Mouse (Mus musculus) bone marrow, adult 2 months (tissue): ENCODE results near the gene Aldh1l1. TPM values are rescaled to one million over a fixed set of nuclear protein-coding genes. Genes with fewer than 3 reads are reported as not detected.

Experiments
- H3K27ac ChIP-seq: fragments of 200-500 bp; 2 replicates; pipeline ENCODE4 v1.5.1; 2012; ENCODE audit warnings: low read depth, mild to moderate bottlenecking, control low read depth, inconsistent platforms, low read length; ENCODE audit not compliant: control insufficient read depth, poor library complexity, insufficient read depth
- H3K4me1 ChIP-seq: fragments of 200-500 bp; 2 replicates; pipeline ENCODE4 v1.6.1; 2011; ENCODE audit warnings: low read length; ENCODE audit not compliant: control insufficient read depth, insufficient read depth
- H3K4me3 ChIP-seq: fragments of 200-500 bp; replicated peaks from 2 replicates; pipeline ENCODE3; 2011; ENCODE audit warnings: mild to moderate bottlenecking, low read depth, low read length, control low read depth; ENCODE audit not compliant: control insufficient read depth
- CTCF ChIP-seq: fragments of 200-500 bp; IDR thresholded peaks from 2 replicates; pipeline ENCODE4 v1.5.1; 2011; ENCODE audit warnings: low read length, control low read depth; ENCODE audit not compliant: control insufficient read depth, insufficient read depth
- POLR2A ChIP-seq: fragments of 200-500 bp; IDR thresholded peaks from 2 replicates; pipeline ENCODE4 v1.6.1; 2011; ENCODE audit warnings: low read depth, mild to moderate bottlenecking, control low read depth, low read length, borderline replicate concordance; ENCODE audit not compliant: control insufficient read depth
- WGBS: fragments of 180-500 bp; shearing (Covaris S2); methylation state at CpG from one replicate; pipeline ENCODE4 v1.1.7; 2018; 5-methylcytosine and 5-hydroxymethylcytosine counted together
- polyA plus RNA-seq: library from polyadenylated mRNA; stranded (reverse); fragments of >200 nt; gene quantifications from 2 replicates; pipeline ENCODE4 v1.2.4, GENCODE M21; 2011; ENCODE audit warnings: low replicate concordance; ENCODE audit not compliant: missing spikeins, insufficient read depth, insufficient read length

Aldh1l1 gene
- polyA plus RNA-seq, 1 experiment: 4.5 TPM

DNA sequence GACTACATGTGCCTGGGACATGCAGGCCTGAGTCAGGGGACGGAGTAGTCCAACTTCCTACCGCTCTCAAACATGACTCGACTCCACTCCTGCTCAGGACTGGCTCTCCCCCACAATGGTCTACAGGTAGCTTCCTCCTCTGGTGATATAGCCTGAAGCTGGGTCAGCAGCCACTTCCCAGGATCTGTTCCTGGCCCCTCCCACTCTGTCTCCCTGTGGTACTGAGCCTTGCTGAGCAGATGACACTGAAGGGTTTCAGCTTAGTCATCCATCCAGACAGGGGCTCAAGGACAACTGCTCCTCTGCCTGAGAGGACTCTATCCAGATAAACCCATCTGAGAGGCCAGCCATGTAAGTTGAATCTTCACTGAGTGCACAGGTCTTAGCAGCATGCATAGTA lies 81.3 kb downstream of the Aldh1l1 start:
- Histone ChIP-seq H3K27ac (no peak overlapping the region), H3K4me1 (no peaks in the 10 kb centered on the region), H3K4me3 (no peak overlapping the region)
- 75% methylated on average over 3 of the region's 3 CpGs for WGBS
- TF ChIP-seq POLR2A (no peak), CTCF (no peak)

DNA sequence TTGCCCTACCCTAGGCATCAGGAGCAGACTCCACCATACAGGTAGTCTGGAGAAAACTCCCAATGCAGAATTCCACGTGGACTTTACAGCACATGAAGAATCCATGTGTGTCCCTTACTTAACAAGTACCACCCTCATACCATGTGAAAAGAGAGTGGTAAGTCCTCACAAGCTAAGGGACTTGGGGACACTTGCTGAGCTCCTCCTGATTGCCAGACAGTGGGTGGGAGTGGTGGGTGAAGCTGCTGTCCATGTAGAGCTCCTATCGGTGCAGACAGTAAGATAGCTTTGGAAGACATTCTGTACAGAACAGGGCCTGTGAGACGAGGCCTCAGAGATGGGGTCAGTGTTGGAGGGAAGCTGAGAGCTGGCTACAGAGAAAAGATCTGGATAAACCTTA lies 81.7 kb downstream of the Aldh1l1 start:
- Histone ChIP-seq H3K27ac (no peak overlapping the region), H3K4me3 (no peak overlapping the region), H3K4me1 (no peaks in the 10 kb centered on the region)
- TF ChIP-seq CTCF: no peak
- no peak for TF ChIP-seq POLR2A
- WGBS: 72% methylated on average over 3 of the region's 3 CpGs

DNA sequence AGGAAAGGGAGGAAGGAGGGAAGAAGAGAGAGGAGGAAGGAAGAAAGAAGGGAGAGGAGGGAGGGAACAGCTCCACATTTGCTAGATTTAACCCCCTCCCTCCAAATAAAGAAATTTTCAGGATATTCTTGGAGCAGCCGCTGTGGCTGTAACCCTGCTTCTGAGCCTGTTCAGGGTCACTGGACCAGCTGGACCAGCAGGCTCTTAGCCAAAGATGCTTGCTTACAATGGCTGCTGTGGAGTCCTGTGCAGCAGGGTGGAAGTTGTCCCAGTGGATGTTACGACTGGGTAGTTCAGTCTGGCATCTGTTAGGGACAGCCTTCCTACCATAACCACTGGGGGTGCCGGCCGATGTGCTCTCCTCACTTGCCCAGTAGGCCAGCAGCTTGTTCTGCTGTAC lies 82.5 kb downstream of the Aldh1l1 start:
- Histone ChIP-seq H3K27ac (no peak overlapping the region), H3K4me3 (no peak overlapping the region), H3K4me1 (no peaks in the 10 kb centered on the region)
- 83% methylated on average over 4 of the region's 4 CpGs for WGBS
- TF ChIP-seq CTCF (no peak), POLR2A (no peak)

GRCm38 (mm10) chr6:90569736-90570383 lies 83.6 kb downstream of the Aldh1l1 start:
- Histone ChIP-seq H3K4me3 (no peak overlapping the region), H3K4me1 (no peaks in the 10 kb centered on the region), H3K27ac (no peak overlapping the region)
- 17% methylated on average over 12 of the region's 12 CpGs for WGBS
- TF ChIP-seq CTCF (no peak), POLR2A (no peak)

GRCm38 (mm10) chr6:90570392-90570791 lies 84.2 kb downstream of the Aldh1l1 start:
- Histone ChIP-seq H3K4me3 (no peak overlapping the region), H3K4me1 (no peaks in the 10 kb centered on the region), H3K27ac (no peak overlapping the region)
- TF ChIP-seq CTCF (no peak), POLR2A (no peak)
- 87% methylated on average over 8 of the region's 8 CpGs for WGBS

GRCm38 (mm10) chr6:90575261-90575715 lies 89.1 kb downstream of the Aldh1l1 start:
- no peak overlapping the region for H3K27ac ChIP-seq
- no peak overlapping the region for H3K4me3 ChIP-seq
- peak; percentile 63 for TF ChIP-seq CTCF
- no peak for TF ChIP-seq POLR2A
- H3K4me1 ChIP-seq: no peaks in the 10 kb centered on the region; the same call in 1 of the 2 replicates
- 60% methylated on average over 3 of the region's 3 CpGs for WGBS

DNA sequence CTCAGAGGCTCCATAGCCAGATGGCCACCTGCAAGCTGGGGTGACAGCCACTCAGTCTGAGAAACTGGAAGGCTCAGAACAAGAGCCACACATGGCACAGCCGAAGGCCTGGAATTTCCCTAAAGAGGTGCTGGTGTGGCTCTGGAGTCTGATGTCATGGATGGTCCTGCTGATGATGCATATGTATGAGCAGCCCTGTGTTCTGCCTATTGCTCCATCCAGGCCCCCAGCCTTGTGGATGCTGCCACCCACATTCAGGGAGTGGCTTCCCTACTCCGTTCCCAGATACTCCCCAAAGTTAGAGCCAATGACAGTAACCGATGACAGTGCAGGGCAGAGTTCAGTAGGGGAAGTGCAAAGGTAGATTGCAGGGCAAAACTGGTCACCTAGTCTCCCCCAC lies 91.9 kb downstream of the Aldh1l1 start:
- 82% methylated on average over 3 of the region's 3 CpGs for WGBS
- no peak for TF ChIP-seq CTCF
- no peak for TF ChIP-seq POLR2A
- no peak overlapping the region for H3K4me3 ChIP-seq
- H3K4me1 ChIP-seq: no peaks in the 10 kb centered on the region; the same call in 1 of the 2 replicates
- H3K27ac ChIP-seq: no peak overlapping the region

GRCm38 (mm10) chr6:90582331-90582730 lies 96.1 kb downstream of the Aldh1l1 start:
- Histone ChIP-seq H3K4me3 (no peak overlapping the region), H3K27ac (no peak overlapping the region), H3K4me1 (no peaks in the 10 kb centered on the region)
- TF ChIP-seq CTCF: no peak
- TF ChIP-seq POLR2A: no peak
- 79% methylated on average over 2 of the region's 2 CpGs for WGBS

DNA sequence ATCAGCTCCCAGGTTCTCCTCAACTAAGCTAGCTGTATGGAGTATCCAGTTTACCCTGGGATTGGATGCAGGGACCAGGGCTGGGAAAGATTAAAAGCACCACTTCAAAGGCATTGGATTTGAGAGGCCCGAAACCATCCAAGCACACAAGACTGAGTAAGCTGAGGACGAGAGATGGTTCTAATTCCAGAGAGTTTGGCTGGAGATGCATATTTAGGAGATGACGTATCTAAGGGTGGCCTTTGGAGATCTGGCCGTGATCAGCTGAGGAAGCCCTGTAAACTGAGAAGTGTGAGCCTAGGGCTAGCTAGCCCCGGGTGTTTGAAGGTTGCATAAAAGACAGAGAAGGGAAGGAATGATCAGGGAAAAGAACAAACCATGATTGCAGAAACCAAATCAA lies 101.9 kb downstream of the Aldh1l1 start:
- TF ChIP-seq CTCF (no peak), POLR2A (no peak)
- Histone ChIP-seq H3K4me1 (no peaks in the 10 kb centered on the region), H3K4me3 (no peak overlapping the region), H3K27ac (no peak overlapping the region)
- 73% methylated on average over 5 of the region's 5 CpGs for WGBS
